Mouse (Mus musculus) retina, postnatal 7 days (tissue): Measurements from ENCODE around the gene Mfrp.
"Not testable (repeated sequence)": the region's sequence is repeated elsewhere in the genome, so short reads cannot be mapped to it uniquely, and the experiment has no call there.

Source experiments
- DNase-seq: peaks from one replicate; pipeline ENCODE4 v3.0.0-alpha.2; 2012; ENCODE audit warnings: low read depth, low spot score

The Mfrp gene

DNA sequence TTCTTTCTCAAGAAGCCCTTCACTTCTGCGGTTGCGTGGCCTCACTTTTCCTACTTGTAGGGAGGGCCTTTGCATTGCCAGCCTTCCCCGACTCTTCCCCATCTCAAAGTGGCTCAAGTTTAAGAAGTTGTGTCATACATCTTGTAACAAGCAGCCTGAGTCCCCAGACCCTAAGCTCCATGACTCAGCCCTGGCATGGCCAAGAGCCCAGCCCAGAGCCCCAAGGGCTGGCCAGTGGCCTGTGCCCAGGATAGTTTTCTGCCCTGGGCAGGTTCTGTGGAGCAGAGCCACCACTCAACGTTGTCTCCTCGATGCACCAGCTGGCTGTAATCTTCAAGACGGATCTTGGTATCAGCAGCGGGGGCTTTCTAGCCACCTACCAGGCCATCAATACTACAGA is 3.4 kb downstream of the Mfrp start:
- DNase-seq: no peak

DNA sequence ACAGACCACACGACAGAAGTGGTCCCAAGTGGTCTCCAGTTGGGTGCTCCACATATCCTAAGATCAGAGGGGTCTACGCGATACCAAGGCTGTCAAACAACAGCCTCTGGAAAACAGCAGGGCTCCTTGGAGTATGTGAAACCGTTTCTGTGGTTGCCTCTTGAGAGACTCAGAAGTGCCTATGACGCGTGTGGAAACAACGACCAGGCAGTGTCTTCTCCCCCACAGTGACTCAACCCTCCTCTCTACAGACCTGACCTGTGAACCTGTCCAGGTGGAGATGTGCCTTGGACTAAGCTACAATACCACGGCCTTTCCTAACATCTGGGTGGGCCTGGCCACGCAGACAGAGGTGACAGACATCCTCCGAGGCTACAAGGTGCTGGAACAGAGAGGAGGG is 4.3 kb downstream of the Mfrp start:
- no peak for DNase-seq

GRCm38 (mm10) chr9:44106182-44106581 is 4.7 kb downstream of the Mfrp start:
- DNase-seq: no peak

DNA sequence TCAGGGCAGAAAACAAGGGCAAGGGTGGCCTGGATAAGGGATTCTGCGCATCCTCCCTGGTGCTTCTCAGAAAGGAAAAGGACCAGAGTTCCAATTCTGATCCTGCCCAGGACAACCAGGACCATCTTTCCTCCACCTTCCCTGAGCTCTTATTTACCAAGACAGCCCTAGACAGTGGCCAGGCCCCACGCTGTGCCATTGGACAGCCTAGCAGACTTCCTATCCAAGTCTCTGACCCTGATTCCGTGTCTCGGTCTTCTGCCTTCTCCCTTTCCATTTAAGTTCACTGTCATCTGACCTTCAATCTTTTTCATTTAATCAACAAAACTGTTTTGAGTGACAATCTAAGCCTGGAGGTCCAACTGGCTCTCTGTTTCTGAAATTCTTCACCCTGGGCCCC is 5.1 kb downstream of the Mfrp start:
- no peak for DNase-seq

GRCm38 (mm10) chr9:44107110-44107509 is 5.6 kb downstream of the Mfrp start, which contains the start of gene C1qtnf5:
C1qtnf5 (plus strand) TSS chr9:44107245.
- DNase-seq: no peak

- no peak for DNase-seq
Observed at GRCm38 (mm10) chr9:44107557-44108179, 6.1 kb downstream of the Mfrp start.

DNA sequence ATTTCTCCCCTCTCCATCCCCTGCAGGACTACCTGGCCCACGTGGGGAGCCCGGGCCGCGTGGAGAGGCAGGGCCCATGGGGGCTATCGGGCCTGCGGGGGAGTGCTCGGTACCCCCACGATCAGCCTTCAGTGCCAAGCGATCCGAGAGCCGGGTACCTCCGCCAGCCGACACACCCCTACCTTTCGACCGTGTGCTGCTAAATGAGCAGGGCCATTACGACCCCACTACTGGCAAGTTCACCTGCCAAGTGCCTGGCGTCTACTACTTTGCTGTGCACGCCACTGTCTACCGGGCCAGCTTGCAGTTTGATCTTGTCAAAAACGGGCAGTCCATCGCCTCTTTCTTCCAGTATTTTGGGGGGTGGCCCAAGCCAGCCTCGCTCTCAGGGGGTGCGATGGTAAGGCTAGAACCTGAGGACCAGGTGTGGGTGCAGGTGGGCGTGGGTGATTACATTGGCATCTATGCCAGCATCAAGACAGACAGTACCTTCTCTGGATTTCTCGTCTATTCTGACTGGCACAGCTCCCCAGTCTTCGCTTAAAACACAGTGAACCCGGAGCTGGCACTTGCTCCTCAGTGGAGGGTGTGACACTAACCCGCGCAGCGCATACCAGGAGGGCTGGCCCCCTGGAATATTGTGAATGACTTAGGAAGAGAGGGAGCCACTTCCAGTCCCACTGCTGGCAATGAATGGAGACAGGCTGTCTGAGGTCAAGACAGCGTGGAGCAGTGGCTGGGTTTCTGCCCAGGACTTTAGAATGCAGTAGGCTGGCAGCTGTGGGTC is 6.9 kb downstream of the Mfrp start:
- DNase-seq: no peak

DNA sequence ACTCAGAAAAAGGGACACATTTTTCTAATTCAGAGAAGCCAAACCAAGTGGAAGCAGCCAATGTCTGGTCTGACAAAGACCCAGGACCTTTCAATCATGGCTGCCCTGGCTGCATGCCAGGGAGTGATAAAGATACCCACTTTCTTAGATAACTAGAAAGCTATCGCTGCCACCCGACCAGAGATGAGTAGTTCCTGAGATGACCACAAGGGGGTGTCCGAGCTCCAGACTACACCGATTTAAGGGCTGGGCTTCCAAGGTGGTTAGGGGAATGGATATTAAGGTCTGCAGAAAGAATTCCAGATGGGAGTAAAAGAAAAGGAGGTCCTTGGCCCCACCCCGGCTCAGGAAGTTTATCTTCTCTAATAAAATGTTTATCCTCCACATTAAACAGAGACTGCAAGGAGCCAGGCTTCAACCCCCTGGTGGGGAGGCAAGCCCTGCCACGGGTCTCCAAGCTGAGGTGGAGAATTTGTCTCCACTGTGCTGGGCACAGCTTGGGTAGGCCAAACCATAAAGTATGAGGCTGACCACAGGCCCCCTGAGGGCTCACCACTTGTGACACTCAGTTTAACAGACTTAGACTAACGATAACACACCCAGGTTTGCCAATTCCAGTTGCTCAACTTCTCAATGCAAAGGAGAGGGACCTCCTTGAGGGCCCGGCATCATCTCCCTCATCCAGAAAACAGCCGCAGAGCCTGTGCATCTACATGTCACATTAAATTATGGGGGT is 8.0 kb downstream of the Mfrp start:
- peak; percentile 70 for DNase-seq

GRCm38 (mm10) chr9:44111909-44112308 is 10.4 kb downstream of the Mfrp start:
- not testable (repeated sequence) for DNase-seq

- peak; percentile 96 for DNase-seq
Observed at GRCm38 (mm10) chr9:44113105-44113789, 11.7 kb downstream of the Mfrp start, which contains the start of the genes Gm49380 and Rnf26. Gm49380 (minus strand) TSS chr9:44113500. Rnf26 (minus strand) TSS chr9:44113517.

DNA sequence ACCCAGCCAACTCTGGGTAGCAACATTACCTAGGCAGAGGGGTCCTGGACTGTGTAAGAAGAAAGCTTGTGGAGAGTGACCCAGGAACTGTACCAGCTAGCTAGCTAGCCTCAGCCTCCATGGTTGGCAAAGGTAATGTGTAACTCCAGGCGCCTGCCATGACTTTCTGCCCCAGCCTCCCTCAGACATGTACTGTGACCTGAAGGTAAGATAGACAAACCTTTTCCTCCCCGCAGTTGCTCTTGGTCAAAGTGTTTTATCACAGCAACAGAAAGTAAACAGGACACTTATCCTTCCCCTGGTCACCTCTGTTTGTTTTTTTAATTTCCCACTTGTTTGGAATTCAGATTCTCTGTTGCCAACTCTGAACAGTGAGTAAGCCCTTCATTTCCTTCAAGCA is 12.9 kb downstream of the Mfrp start:
- DNase-seq: no peak

- no peak for DNase-seq
Observed at GRCm38 (mm10) chr9:44115599-44115998, 14.1 kb downstream of the Mfrp start.

GRCm38 (mm10) chr9:44116182-44116581 is 14.7 kb downstream of the Mfrp start:
- DNase-seq: no peak

- DNase-seq: no peak
Observed at GRCm38 (mm10) chr9:44119011-44119410, 17.5 kb downstream of the Mfrp start.

- DNase-seq: no peak
Observed at GRCm38 (mm10) chr9:44119948-44120465, 18.5 kb downstream of the Mfrp start.

DNA sequence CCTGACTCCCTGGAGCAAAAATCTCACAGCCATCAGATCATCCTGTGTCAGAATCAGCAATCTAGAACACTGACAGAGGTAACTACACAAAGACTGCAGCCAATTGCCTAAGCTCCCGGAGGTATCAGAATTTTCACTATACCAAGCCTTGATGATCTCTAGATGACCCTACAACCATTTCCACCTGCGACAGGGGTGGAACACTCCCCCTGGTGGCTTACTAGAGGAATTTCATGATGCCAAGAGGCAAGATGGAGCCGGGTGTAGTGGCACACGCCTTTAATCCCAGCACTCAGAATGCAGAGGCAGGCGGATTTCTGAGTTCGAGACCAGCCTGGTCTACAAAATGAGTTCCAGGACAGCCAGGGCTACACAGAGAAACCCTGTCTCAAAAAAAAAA is 22.8 kb downstream of the Mfrp start:
- DNase-seq: no peak

- DNase-seq: no peak
Observed at GRCm38 (mm10) chr9:44125026-44125425, 23.5 kb downstream of the Mfrp start.

- peak; percentile 84 for DNase-seq
Observed at GRCm38 (mm10) chr9:44125546-44126428, 24.3 kb downstream of the Mfrp start.

DNA sequence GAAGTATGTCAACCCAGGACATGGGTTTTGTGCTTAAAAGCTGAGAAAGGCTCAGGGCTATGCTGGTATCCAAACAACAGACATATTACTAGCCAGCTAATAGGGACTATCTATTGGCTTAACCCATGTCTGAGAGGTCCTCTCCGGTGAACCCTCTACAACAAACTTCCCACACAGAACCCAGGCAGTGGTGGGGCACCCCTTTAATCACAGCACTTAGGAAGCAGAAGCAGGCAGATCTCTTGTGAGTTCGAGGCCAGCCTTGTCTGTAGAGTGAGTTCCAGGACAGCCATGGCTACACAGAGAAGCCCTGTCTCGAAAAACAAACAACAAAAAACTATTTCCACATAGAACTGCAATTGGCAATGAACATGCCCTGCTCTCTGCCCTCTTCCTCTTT is 25.2 kb downstream of the Mfrp start:
- no peak for DNase-seq

- DNase-seq: no peak
Observed at GRCm38 (mm10) chr9:44127351-44127801, 25.8 kb downstream of the Mfrp start.
